Mouse (Mus musculus) neural tube, embryonic 14.5 days (tissue): ENCODE measurements around the gene Slc35b4. TPM values are rescaled to one million over a fixed set of nuclear protein-coding genes. Genes with fewer than 3 reads are reported as not detected.

Experiments
- ATAC-seq: fragments of 200-750 bp; cut with Nextera tagmentation; 2 replicates; pipeline ENCODE4 v1.8.0; 2017; ENCODE audit warnings: low read depth, mild to moderate bottlenecking, moderate TSS enrichment, moderate library complexity
- H3K27ac ChIP-seq: fragments of 300-500 bp; sonication (generic); 2 replicates; pipeline ENCODE4 v1.5.1; 2014; ENCODE audit warnings: low read depth, mild to moderate bottlenecking, control low read depth, low read length, moderate library complexity, mixed read lengths
- H3K27me3 ChIP-seq: fragments of 300-500 bp; sonication (generic); 2 replicates; pipeline ENCODE4 v1.6.1; 2014; ENCODE audit warnings: low read length; ENCODE audit not compliant: control insufficient read depth, insufficient read depth
- H3K36me3 ChIP-seq: fragments of 300-500 bp; sonication (generic); 2 replicates; pipeline ENCODE4 v1.6.1; 2014; ENCODE audit warnings: low read length, mixed read lengths; ENCODE audit not compliant: control insufficient read depth, insufficient read depth
- H3K4me1 ChIP-seq: fragments of 300-500 bp; sonication (generic); 2 replicates; pipeline ENCODE4 v1.6.1; 2014; ENCODE audit warnings: low read length; ENCODE audit not compliant: control insufficient read depth, insufficient read depth
- H3K4me2 ChIP-seq: fragments of 300-500 bp; sonication (generic); 2 replicates; pipeline ENCODE4 v1.6.1; 2014; ENCODE audit warnings: mild to moderate bottlenecking, low read depth, low read length, control low read depth
- H3K4me3 ChIP-seq: fragments of 300-500 bp; sonication (generic); 2 replicates; pipeline ENCODE4 v1.5.1; 2014; ENCODE audit warnings: low read depth, low read length, control low read depth, mixed read lengths
- H3K9ac ChIP-seq: fragments of 300-500 bp; sonication (generic); replicated peaks from 2 replicates; pipeline ENCODE4 v1.6.1; 2014; ENCODE audit warnings: low read depth, mild to moderate bottlenecking, control low read depth, low read length, mixed read lengths
- H3K9me3 ChIP-seq: fragments of 300-500 bp; sonication (generic); 2 replicates; pipeline ENCODE4 v1.6.1; 2016; ENCODE audit warnings: low read length; ENCODE audit not compliant: control insufficient read depth
- WGBS: fragments of 180-500 bp; shearing (Covaris S2); extraction: QIAGEN DNeasy Blood & Tissue Kit; methylation state at CpG from one replicate; pipeline ENCODE4 v1.1.7; 2014; 5-methylcytosine and 5-hydroxymethylcytosine counted together
- polyA plus RNA-seq: library from polyadenylated mRNA; unstranded; fragments of >200 nt; fragmentation: Nextera tagmentation; extraction: Ambion mirVana; gene quantifications from 2 replicates; pipeline ENCODE4 v1.2.1, GENCODE M21; 2014

Gene Slc35b4
- polyA plus RNA-seq, result 43.2 and 45.7 TPM in 2 replicates

GRCm38 (mm10) chr6:34176864-34177247 lies at the start of gene Slc35b4:
Gene Slc35b4 (minus strand): TSS chr6:34177111.
- Histone ChIP-seq H3K9ac (peak within 1 kb of the TSS; percentile 80), H3K27ac (peak within 1 kb of the TSS; percentile 77), H3K36me3 (no peaks in the 10 kb centered on the region), H3K4me1 (0 out of 2 replicates have a peak, but pooled peaks cover 4% of the 10 kb centered on the region), H3K27me3 (no peaks in the 10 kb centered on the region), H3K9me3 (no peaks in the 10 kb centered on the region), H3K4me3 (peak within 1 kb of the TSS; percentile 78), H3K4me2 (peak within 1 kb of the TSS; percentile 69)
- peak; percentile 100 for ATAC-seq
- 1% methylated on average over 29 of the region's 29 CpGs for WGBS

DNA sequence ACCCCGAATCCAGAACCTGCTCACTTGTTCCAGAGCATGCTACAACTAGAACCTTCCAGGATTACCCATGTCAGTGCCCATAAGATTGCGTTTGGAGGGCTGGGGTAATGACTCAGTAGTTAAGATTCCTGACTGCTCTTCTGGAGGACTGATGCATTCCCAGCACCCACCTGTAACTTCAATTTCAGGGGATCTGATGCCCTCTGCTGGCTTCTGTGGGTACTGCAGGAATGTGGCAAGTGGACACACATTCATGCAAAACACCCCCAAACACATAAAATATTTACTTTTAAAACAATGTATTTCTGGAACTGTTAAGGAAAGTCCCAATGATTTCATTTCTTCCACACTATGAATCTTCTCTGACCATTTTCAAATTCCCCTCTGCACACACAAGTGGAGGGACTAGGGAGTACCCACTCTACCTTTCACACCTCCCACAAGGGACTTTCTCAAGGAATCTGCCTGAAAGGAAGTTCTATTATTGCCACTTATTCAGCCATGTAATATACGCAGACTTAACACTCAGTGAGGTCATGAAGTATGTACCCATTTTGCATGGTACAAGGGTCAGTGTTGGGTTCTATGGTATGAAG lies 48.2 kb upstream of the Slc35b4 start:
- Histone ChIP-seq H3K4me2 (no peak overlapping the region), H3K27ac (no peak overlapping the region), H3K4me3 (no peak overlapping the region), H3K27me3 (no peaks in the 10 kb centered on the region), H3K9me3 (no peaks in the 10 kb centered on the region), H3K9ac (no peak overlapping the region), H3K4me1 (no peaks in the 10 kb centered on the region), H3K36me3 (no peaks in the 10 kb centered on the region)
- ATAC-seq, result no peak
- 98% methylated on average over 3 of the region's 3 CpGs for WGBS

- Histone ChIP-seq H3K36me3 (no peaks in the 10 kb centered on the region), H3K4me2 (no peak overlapping the region), H3K27ac (no peak overlapping the region), H3K9ac (no peak overlapping the region), H3K4me3 (no peak overlapping the region), H3K4me1 (peaks cover 2% of the 10 kb centered on the region; the same call in 1 of the 2 replicates), H3K9me3 (no peaks in the 10 kb centered on the region), H3K27me3 (no peaks in the 10 kb centered on the region)
- no peak for ATAC-seq
- 56% methylated on average over 9 of the region's 9 CpGs for WGBS
Observed at GRCm38 (mm10) chr6:34216450-34217319, 39.8 kb upstream of the Slc35b4 start.

DNA sequence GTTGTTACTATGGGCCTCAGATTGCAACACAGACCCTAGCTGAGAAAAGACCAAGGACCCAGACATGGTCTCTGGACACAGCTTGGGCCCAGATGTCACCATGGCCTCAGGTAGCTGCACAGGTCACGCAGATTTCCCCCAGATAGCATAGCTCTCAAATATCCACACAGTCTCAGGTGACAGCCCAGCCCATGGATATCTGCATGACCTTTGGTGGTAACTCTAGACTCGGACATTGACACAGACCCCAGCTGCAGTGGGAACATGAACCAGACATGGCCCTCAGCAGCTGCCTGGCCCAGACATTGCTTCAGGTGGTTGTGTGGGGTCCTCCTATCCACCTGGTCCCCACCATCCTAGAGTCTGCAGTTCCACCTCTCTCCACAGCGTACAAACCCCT lies 28.8 kb upstream of the Slc35b4 start:
- no peaks in the 10 kb centered on the region for H3K36me3 ChIP-seq
- no peak overlapping the region for H3K27ac ChIP-seq
- H3K9ac ChIP-seq, result no peak overlapping the region
- no peak overlapping the region for H3K4me2 ChIP-seq
- H3K4me3 ChIP-seq, result no peak overlapping the region
- no peaks in the 10 kb centered on the region for H3K27me3 ChIP-seq
- H3K4me1 ChIP-seq, result no peaks in the 10 kb centered on the region
- WGBS, result 89% methylated on average over 3 of the region's 3 CpGs
- ATAC-seq, result no peak
- no peaks in the 10 kb centered on the region for H3K9me3 ChIP-seq

DNA sequence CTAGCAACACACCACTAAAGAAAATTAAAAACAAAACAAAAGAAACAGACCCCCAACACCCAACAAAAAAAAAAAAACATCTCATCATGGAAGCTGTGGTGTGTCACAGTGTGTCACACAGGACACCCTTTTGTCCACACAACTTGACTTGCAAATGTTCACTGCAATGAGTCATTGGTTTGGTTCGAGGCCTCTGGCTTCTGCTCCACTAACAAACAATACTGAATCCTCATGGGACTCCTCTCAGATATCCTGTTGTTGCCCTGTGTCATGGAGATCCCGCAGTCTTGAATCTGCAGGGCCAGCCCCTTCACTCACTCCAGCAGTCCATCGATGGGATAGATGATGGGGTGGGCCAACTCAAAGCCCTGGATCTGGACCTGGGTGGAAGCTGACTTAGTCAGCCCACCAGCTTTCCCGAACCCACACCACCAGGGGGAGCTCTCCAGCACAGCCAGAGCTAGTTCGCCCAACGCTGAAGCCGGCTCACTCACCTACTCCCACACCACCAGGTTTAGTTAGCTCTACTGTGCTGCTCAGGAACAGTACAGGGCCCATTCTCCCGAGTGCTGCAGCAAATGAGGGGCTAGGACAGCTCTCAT lies 28.2 kb upstream of the Slc35b4 start:
- H3K27ac ChIP-seq, result no peak overlapping the region
- WGBS, result 75% methylated on average over 8 of the region's 8 CpGs
- no peak for ATAC-seq

DNA sequence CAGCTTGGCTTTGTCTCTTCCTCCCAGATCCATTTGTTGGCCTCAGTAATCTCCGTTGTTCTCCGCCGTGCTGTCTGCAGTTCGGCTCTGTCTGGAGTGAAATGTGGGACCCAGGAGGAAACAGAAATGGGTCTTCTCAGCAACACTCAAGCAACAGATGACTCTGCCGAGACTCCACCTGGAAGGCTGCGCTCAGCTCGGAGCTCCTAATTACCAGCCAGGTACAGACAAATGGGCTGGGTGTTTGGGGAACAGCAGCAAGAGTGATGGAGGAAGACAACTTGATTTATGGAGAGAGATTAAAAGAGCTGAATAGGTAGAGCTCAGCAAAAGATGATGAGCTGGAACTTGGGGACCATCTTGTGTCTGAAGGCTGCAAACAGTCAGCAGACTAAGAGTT lies 26.6 kb upstream of the Slc35b4 start:
- no peak overlapping the region for H3K4me2 ChIP-seq
- ATAC-seq, result peak; percentile 54; the same call in 1 of the 2 replicates
- no peaks in the 10 kb centered on the region for H3K27me3 ChIP-seq
- H3K4me1 ChIP-seq, result no peaks in the 10 kb centered on the region
- H3K9me3 ChIP-seq, result no peaks in the 10 kb centered on the region
- no peaks in the 10 kb centered on the region for H3K36me3 ChIP-seq
- 0 out of 2 replicates have a peak overlapping the region, but pooled peaks have one; percentile 16 for H3K27ac ChIP-seq
- no peak overlapping the region for H3K9ac ChIP-seq
- no peak overlapping the region for H3K4me3 ChIP-seq
- 52% methylated on average over 7 of the region's 7 CpGs for WGBS

More for the DNA sequence above, 28.2 kb upstream of the Slc35b4 start:
- H3K27me3 ChIP-seq, result no peaks in the 10 kb centered on the region
- no peak overlapping the region for H3K4me2 ChIP-seq
- no peaks in the 10 kb centered on the region for H3K36me3 ChIP-seq
- no peaks in the 10 kb centered on the region for H3K4me1 ChIP-seq
- H3K4me3 ChIP-seq, result no peak overlapping the region
- no peaks in the 10 kb centered on the region for H3K9me3 ChIP-seq
- H3K9ac ChIP-seq, result no peak overlapping the region

DNA sequence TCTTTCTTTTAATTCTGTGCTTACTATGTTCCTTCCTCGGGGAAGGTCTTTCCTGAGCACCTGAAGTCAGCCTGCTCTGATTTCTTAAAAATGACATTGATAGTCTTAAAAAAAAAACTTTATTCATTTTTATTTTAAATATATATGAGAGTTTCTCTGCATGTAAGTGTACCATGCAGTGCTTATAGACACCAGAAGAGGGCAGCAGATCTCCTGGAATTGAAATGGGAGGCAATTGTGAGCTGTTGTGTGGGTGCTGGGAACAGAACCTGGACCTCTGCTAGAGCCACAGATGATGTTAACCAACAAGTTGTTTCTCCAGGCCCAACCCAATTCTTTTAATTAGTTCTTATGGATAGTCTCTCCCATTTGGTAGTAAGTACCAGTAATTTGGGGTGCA lies 18.1 kb upstream of the Slc35b4 start:
- no peaks in the 10 kb centered on the region for H3K36me3 ChIP-seq
- no peaks in the 10 kb centered on the region for H3K9me3 ChIP-seq
- H3K4me1 ChIP-seq, result no peaks in the 10 kb centered on the region
- H3K9ac ChIP-seq, result no peak overlapping the region
- H3K27ac ChIP-seq, result no peak overlapping the region
- WGBS, result 96% methylated on average over 1 of the region's 1 CpGs
- ATAC-seq, result no peak
- H3K4me2 ChIP-seq, result no peak overlapping the region
- no peak overlapping the region for H3K4me3 ChIP-seq
- no peaks in the 10 kb centered on the region for H3K27me3 ChIP-seq

DNA sequence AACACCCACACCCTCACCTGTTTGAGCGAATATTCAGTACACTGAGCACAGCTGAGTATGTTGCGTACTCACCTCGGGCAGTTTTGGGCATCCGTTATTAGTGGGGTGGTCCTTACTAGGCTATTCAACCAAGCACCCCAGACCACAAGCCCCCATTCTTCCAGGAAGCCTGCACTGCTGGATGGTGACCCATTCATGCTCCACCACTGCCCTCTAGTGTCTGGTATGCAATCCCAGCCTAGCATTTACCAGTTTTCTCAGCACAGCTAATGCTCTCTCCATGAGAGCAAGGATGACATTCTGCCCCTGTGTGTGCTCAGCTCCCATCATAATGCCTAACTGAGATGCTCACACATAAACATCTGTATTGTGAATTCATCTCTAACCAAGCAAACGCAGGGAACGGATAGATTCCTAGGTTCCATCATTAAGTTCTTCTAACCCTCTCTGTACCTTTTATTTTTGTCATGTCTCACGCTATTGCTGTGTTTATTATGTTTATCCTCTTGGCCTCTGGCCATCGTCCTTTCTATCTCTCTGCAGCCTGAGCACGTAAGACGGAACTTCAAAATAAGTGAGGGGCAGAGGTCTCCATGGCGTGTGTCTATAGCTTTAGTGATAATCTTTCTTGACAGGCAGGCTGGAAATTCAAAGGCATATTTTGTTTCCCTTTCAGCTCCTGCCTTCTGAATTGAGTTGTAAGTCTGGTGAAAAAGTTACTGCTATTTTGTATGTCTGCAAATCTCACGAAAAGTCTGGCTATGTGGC lies 17.0 kb upstream of the Slc35b4 start:
- WGBS, result 63% methylated on average over 12 of the region's 12 CpGs
- peak; percentile 73; the same call in 1 of the 2 replicates for ATAC-seq
- H3K36me3 ChIP-seq, result no peaks in the 10 kb centered on the region
- no peaks in the 10 kb centered on the region; the same call in 1 of the 2 replicates for H3K9me3 ChIP-seq
- H3K27ac ChIP-seq, result no peak overlapping the region
- H3K4me1 ChIP-seq, result no peaks in the 10 kb centered on the region
- H3K4me2 ChIP-seq, result no peak overlapping the region
- no peaks in the 10 kb centered on the region for H3K27me3 ChIP-seq
- no peak overlapping the region for H3K4me3 ChIP-seq
- H3K9ac ChIP-seq, result no peak overlapping the region
